Mouse (Mus musculus): ENCODE data around the gene Gm38431.

DNA sequence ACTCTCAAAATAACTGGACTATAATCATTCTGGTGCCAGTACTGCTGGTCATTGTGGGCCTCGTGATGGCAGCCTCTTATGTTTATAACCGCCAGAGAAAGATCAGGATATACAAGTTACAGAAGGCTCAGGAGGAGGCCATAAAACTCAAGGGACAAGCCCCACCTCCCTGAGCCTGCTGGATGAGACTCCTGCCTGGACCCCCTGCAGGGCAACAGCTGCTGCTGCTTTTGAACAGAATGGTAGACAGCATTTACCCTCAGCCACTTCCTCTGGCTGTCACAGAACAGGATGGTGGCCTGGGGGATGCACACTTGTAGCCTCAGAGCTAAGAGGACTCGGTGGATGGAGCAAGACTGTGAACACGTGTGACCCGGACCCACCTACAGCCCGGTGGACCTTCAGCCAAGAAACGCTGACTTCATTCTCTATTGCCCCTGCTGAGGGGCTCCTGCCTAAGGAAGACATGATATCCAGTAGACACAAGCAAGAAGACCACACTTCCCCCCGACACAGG lies 64.0 kb downstream of the Gm38431 start:
- no peak for TF ChIP-seq CTCF (conservative IDR thresholded peaks at IDR 0.05; ENCODE audit: low read length)
- TF ChIP-seq POU5F1 (IDR thresholded peaks at IDR 0.05; ENCODE audit: borderline replicate concordance, low read length), result no peak

Measured in E14TG2a.4 (cell line).